Mouse (Mus musculus) liver, embryonic 15.5 days (tissue): ENCODE results near the gene Cbarp. TPM values are rescaled to one million over a fixed set of nuclear protein-coding genes. Genes with fewer than 3 reads are reported as not detected.

Experiments used
- ATAC-seq: fragments of 200-750 bp; cut with Nextera tagmentation; 2 replicates; pipeline ENCODE4 v1.8.0; 2017; ENCODE audit warnings: moderate number of reproducible peaks, mild to moderate bottlenecking, moderate library complexity; ENCODE audit not compliant: insufficient read depth
- H3K27ac ChIP-seq: fragments of 300-500 bp; sonication (generic); replicated peaks from 2 replicates; pipeline ENCODE4 v1.5.1; 2015; ENCODE audit warnings: mild to moderate bottlenecking, inconsistent platforms
- H3K27me3 ChIP-seq: fragments of 300-500 bp; sonication (generic); 2 replicates; pipeline ENCODE4 v1.6.1; 2015; ENCODE audit warnings: mild to moderate bottlenecking, inconsistent platforms
- H3K36me3 ChIP-seq: fragments of 300-500 bp; sonication (generic); replicated peaks from 2 replicates; pipeline ENCODE4 v1.6.1; 2015; ENCODE audit warnings: moderate library complexity, mild to moderate bottlenecking, inconsistent platforms
- H3K4me1 ChIP-seq: fragments of 300-500 bp; sonication (generic); replicated peaks from 2 replicates; pipeline ENCODE4 v1.6.1; 2015; ENCODE audit warnings: inconsistent platforms
- H3K4me2 ChIP-seq: fragments of 300-500 bp; sonication (generic); 2 replicates; pipeline ENCODE4 v1.6.1; 2015; ENCODE audit warnings: moderate library complexity, mild to moderate bottlenecking, inconsistent platforms
- H3K4me3 ChIP-seq: fragments of 300-500 bp; sonication (generic); replicated peaks from 2 replicates; pipeline ENCODE4 v1.5.1; 2015; ENCODE audit warnings: mild to moderate bottlenecking, inconsistent platforms
- H3K9ac ChIP-seq: fragments of 300-500 bp; sonication (generic); 2 replicates; pipeline ENCODE4 v1.6.1; 2015; ENCODE audit warnings: moderate library complexity, mild to moderate bottlenecking, inconsistent platforms
- H3K9me3 ChIP-seq: fragments of 300-500 bp; sonication (generic); replicated peaks from 2 replicates; pipeline ENCODE4 v1.6.1; 2016; ENCODE audit warnings: inconsistent platforms
- WGBS: fragments of 180-500 bp; shearing (Covaris S2); methylation state at CpG from one replicate; pipeline ENCODE4 v1.1.7; 2015; ENCODE audit warnings: mixed read lengths; ENCODE audit not compliant: insufficient replicate concordance; 5-methylcytosine and 5-hydroxymethylcytosine counted together
- polyA plus RNA-seq: library from polyadenylated mRNA; unstranded; fragments of >200 nt; fragmentation: Nextera tagmentation; extraction: Ambion mirVana; gene quantifications from 2 replicates; pipeline ENCODE4 v1.2.1, GENCODE M21; 2015

Gene Cbarp
- polyA plus RNA-seq, 1 experiment from 2014 or later = 0.51 TPM

- Histone ChIP-seq H3K27ac (no peak overlapping the region), H3K4me2 (no peak overlapping the region), H3K4me3 (no peak overlapping the region), H3K27me3 (peaks cover 44% of the 10 kb centered on the region), H3K36me3 (peaks cover 11% of the 10 kb centered on the region), H3K4me1 (peaks cover 52% of the 10 kb centered on the region), H3K9ac (no peak overlapping the region), H3K9me3 (no peaks in the 10 kb centered on the region)
- no peak for ATAC-seq
- WGBS = 73% methylated on average over 5 of the region's 5 CpGs
Observed at GRCm38 (mm10) chr10:80176270-80176834, 35.7 kb upstream of the Cbarp start.

- Histone ChIP-seq H3K4me2 (no peak overlapping the region), H3K4me1 (peaks cover 55% of the 10 kb centered on the region), H3K9me3 (no peaks in the 10 kb centered on the region), H3K27ac (no peak overlapping the region), H3K36me3 (peaks cover 17% of the 10 kb centered on the region), H3K4me3 (no peak overlapping the region), H3K27me3 (peaks cover 37% of the 10 kb centered on the region), H3K9ac (no peak overlapping the region)
- 28% methylated on average over 4 of the region's 4 CpGs for WGBS
- no peak for ATAC-seq
Observed at GRCm38 (mm10) chr10:80175536-80176269, 35.1 kb upstream of the Cbarp start.

- peaks cover 60% of the 10 kb centered on the region for H3K4me1 ChIP-seq
- 0 out of 2 replicates have a peak overlapping the region, but pooled peaks have one; percentile 8 for H3K9ac ChIP-seq
- no peak overlapping the region for H3K4me2 ChIP-seq
- no peak for ATAC-seq
- WGBS = 42% methylated on average over 2 of the region's 2 CpGs
- H3K9me3 ChIP-seq = no peaks in the 10 kb centered on the region
- H3K4me3 ChIP-seq = no peak overlapping the region
- H3K36me3 ChIP-seq = peaks cover 27% of the 10 kb centered on the region
- H3K27ac ChIP-seq = peak overlapping the region; percentile 45; the same call in 1 of the 2 replicates
- peaks cover 27% of the 10 kb centered on the region for H3K27me3 ChIP-seq
Observed at GRCm38 (mm10) chr10:80174705-80175104, 34.1 kb upstream of the Cbarp start.

GRCm38 (mm10) chr10:80173955-80174640 is 33.5 kb upstream of the Cbarp start:
- no peaks in the 10 kb centered on the region for H3K9me3 ChIP-seq
- peaks cover 58% of the 10 kb centered on the region for H3K4me1 ChIP-seq
- ATAC-seq = no peak
- WGBS = 76% methylated on average over 10 of the region's 10 CpGs
- 0 out of 2 replicates have a peak overlapping the region, but pooled peaks have one; percentile 8 for H3K9ac ChIP-seq
- peaks cover 21% of the 10 kb centered on the region for H3K27me3 ChIP-seq
- H3K4me2 ChIP-seq = no peak overlapping the region
- H3K27ac ChIP-seq = peak overlapping the region; percentile 45
- H3K36me3 ChIP-seq = peaks cover 30% of the 10 kb centered on the region
- no peak overlapping the region for H3K4me3 ChIP-seq

GRCm38 (mm10) chr10:80173358-80173757 is 32.7 kb upstream of the Cbarp start:
- WGBS = 1% methylated on average over 11 of the region's 11 CpGs
- H3K27ac ChIP-seq = peak overlapping the region; percentile 89

GRCm38 (mm10) chr10:80172527-80173292 is 32.1 kb upstream of the Cbarp start, which contains the start of gene 1600002K03Rik:
TSS of gene 1600002K03Rik (plus strand) at chr10:80172944.
- Histone ChIP-seq H3K36me3 (peaks cover 30% of the 10 kb centered on the region), H3K4me3 (peak within 1 kb of the TSS; percentile 74), H3K4me1 (peaks cover 66% of the 10 kb centered on the region)

More at GRCm38 (mm10) chr10:80173358-80173757, 32.7 kb upstream of the Cbarp start:
- Histone ChIP-seq H3K4me3 (peak overlapping the region; percentile 74), H3K9me3 (no peaks in the 10 kb centered on the region), H3K4me2 (peak overlapping the region; percentile 84), H3K27me3 (peaks cover 14% of the 10 kb centered on the region), H3K4me1 (peaks cover 65% of the 10 kb centered on the region), H3K9ac (peak overlapping the region; percentile 67), H3K36me3 (peaks cover 30% of the 10 kb centered on the region)
- ATAC-seq = no peak

GRCm38 (mm10) chr10:80171760-80172526 is 31.3 kb upstream of the Cbarp start:
- Histone ChIP-seq H3K36me3 (peaks cover 30% of the 10 kb centered on the region), H3K4me2 (peak overlapping the region; percentile 84), H3K4me3 (peak overlapping the region; percentile 74), H3K9me3 (no peaks in the 10 kb centered on the region), H3K4me1 (peaks cover 69% of the 10 kb centered on the region), H3K27me3 (no peaks in the 10 kb centered on the region; the same call in 1 of the 2 replicates), H3K27ac (peak overlapping the region; percentile 89), H3K9ac (peak overlapping the region; percentile 67)
- ATAC-seq = no peak
- WGBS = 89% methylated on average over 45 of the region's 45 CpGs

More at GRCm38 (mm10) chr10:80172527-80173292, 32.1 kb upstream of the Cbarp start, which contains the start of gene 1600002K03Rik:
- Histone ChIP-seq H3K9ac (peak within 1 kb of the TSS; percentile 67), H3K9me3 (no peaks in the 10 kb centered on the region), H3K4me2 (peak within 1 kb of the TSS; percentile 84), H3K27ac (peak within 1 kb of the TSS; percentile 89), H3K27me3 (peaks cover 7% of the 10 kb centered on the region)
- ATAC-seq = peak; percentile 69
- WGBS = 3% methylated on average over 35 of the region's 35 CpGs

GRCm38 (mm10) chr10:80171252-80171651 is 30.6 kb upstream of the Cbarp start:
- H3K4me1 ChIP-seq = peaks cover 76% of the 10 kb centered on the region
- no peak overlapping the region for H3K4me3 ChIP-seq
- 88% methylated on average over 15 of the region's 15 CpGs for WGBS
- no peak overlapping the region for H3K9ac ChIP-seq
- H3K4me2 ChIP-seq = no peak overlapping the region
- peaks cover 30% of the 10 kb centered on the region for H3K36me3 ChIP-seq
- H3K27ac ChIP-seq = no peak overlapping the region
- no peaks in the 10 kb centered on the region for H3K27me3 ChIP-seq
- no peak for ATAC-seq
- H3K9me3 ChIP-seq = no peaks in the 10 kb centered on the region

GRCm38 (mm10) chr10:80170601-80171021 is 30.0 kb upstream of the Cbarp start:
- WGBS = 91% methylated on average over 19 of the region's 19 CpGs
- ATAC-seq = no peak
- Histone ChIP-seq H3K27me3 (no peaks in the 10 kb centered on the region), H3K4me1 (peaks cover 78% of the 10 kb centered on the region), H3K9me3 (no peaks in the 10 kb centered on the region), H3K9ac (no peak overlapping the region), H3K36me3 (peaks cover 30% of the 10 kb centered on the region), H3K4me2 (no peak overlapping the region), H3K27ac (no peak overlapping the region), H3K4me3 (no peak overlapping the region)

- H3K27me3 ChIP-seq = no peaks in the 10 kb centered on the region
- H3K9ac ChIP-seq = no peak overlapping the region
- H3K9me3 ChIP-seq = no peaks in the 10 kb centered on the region
- peaks cover 79% of the 10 kb centered on the region for H3K4me1 ChIP-seq
- H3K4me2 ChIP-seq = no peak overlapping the region
- H3K27ac ChIP-seq = no peak overlapping the region
- no peak overlapping the region for H3K4me3 ChIP-seq
- 93% methylated on average over 16 of the region's 16 CpGs for WGBS
- no peak for ATAC-seq
- H3K36me3 ChIP-seq = peaks cover 30% of the 10 kb centered on the region
Observed at GRCm38 (mm10) chr10:80170052-80170451, 29.4 kb upstream of the Cbarp start.
